Mouse (Mus musculus): ENCODE measurements around the gene Myf5. TPM values are rescaled to one million over a fixed set of nuclear protein-coding genes. Genes with fewer than 3 reads are reported as not detected.

The Myf5 gene
- total and polyA plus RNA-seq, 3 experiments = not detected

DNA sequence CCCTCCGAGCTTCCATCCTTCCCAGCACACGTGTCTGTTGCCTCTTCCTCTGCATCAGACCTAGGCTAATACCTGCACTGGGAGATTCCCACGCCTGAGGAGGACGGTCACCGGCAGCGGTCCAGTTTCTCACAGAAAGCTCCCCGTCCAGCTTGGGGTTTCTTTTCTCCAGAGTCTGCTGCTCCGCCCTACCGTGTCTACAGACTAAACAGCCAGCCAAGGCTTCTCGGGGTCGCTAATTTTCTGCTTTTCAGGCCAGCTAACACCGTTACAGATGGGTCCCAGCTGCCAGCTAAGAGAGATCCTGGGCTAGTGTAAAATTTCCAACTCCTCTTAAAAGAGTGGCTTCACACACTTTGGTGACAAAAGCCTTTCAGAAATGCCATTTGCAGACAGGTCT is 836 bp upstream of the Myf5 start:
- no peak for TF ChIP-seq MYC (IDR thresholded peaks at IDR 0.05; ENCODE audit: low read depth, low read length)
- no peak for TF ChIP-seq MXI1 (IDR thresholded peaks at IDR 0.05; ENCODE audit: low read depth, low read length)
- TF ChIP-seq RAD21 (IDR thresholded peaks at IDR 0.05; ENCODE audit: low read depth, low read length) = no peak
- TF ChIP-seq CTCF (conservative IDR thresholded peaks at IDR 0.05 in 1 of 2, IDR thresholded peaks at IDR 0.05 in 1 of 2; ENCODE audit: low read depth in 2 of 2, low read length in 2 of 2) = no peak
- no peak for TF ChIP-seq JUN (IDR thresholded peaks at IDR 0.05; ENCODE audit: insufficient read depth, low read depth, low read length)
- TF ChIP-seq ELF1 (IDR thresholded peaks at IDR 0.05; ENCODE audit: low read depth, low read length) = no peak
- no peak for TF ChIP-seq NRF1 (IDR thresholded peaks at IDR 0.05; ENCODE audit: low read depth, low read length)
- no peak for TF ChIP-seq ZKSCAN1 (IDR thresholded peaks at IDR 0.05; ENCODE audit: borderline replicate concordance, low read depth, low read length)
- no peak for TF ChIP-seq KAT2A (IDR thresholded peaks at IDR 0.05; ENCODE audit: insufficient replicate concordance, low read length)
- no peak for TF ChIP-seq MEF2A (IDR thresholded peaks at IDR 0.05; ENCODE audit: borderline replicate concordance, low read depth, low read length)
- TF ChIP-seq JUND (conservative IDR thresholded peaks at IDR 0.05; ENCODE audit: low read depth, low read length) = no peak
- no peak for TF ChIP-seq SMC3 (IDR thresholded peaks at IDR 0.05; ENCODE audit: low read depth, low read length)
- TF ChIP-seq MAZ (IDR thresholded peaks at IDR 0.05; ENCODE audit: low read depth, low read length) = no peak
- no peak for TF ChIP-seq HCFC1 (IDR thresholded peaks at IDR 0.05; ENCODE audit: low read depth, low read length)
- no peak for TF ChIP-seq ETS1 (conservative IDR thresholded peaks at IDR 0.05; ENCODE audit: low read depth, low read length)
- TF ChIP-seq PAX5 (IDR thresholded peaks at IDR 0.05; ENCODE audit: low read length) = no peak
- TF ChIP-seq ZMIZ1 (IDR thresholded peaks at IDR 0.05; ENCODE audit: low read depth, low read length) = no peak
- TF ChIP-seq CHD2 (IDR thresholded peaks at IDR 0.05; ENCODE audit: low read length) = no peak
- no peak overlapping the region for H3K9ac ChIP-seq (ENCODE audit: insufficient read depth, low read depth)
- dilution Hi-C loops (cut with MboI; ENCODE audit: extremely low pct_ligation_motif_present, extremely low pct_unique_long_range_greater_than_20kb, low sequenced_read_pairs) (no loop called here), in situ Hi-C loops (cut with MboI; ENCODE audit: low pct_ligation_motif_present, low pct_unique_long_range_greater_than_20kb, low sequenced_read_pairs) (no loop called here)
- no peaks in the 10 kb centered on the region for H3K79me2 ChIP-seq (replicated peaks; ENCODE audit: control insufficient read depth, extremely low read depth, insufficient read depth, poor library complexity, severe bottlenecking)
- H3K36me3 ChIP-seq (replicated peaks in 1 of 2; ENCODE audit: control insufficient read depth in 1 of 2, insufficient read depth in 1 of 2, low read length in 1 of 2) = no peaks in the 10 kb centered on the region
- H3K27me3 ChIP-seq (replicated peaks) = no peaks in the 10 kb centered on the region
- no peak overlapping the region for H3K4me3 ChIP-seq (replicated peaks in 1 of 3; ENCODE audit: low read depth in 2 of 3, low read length in 2 of 3, poor library complexity in 1 of 3)
- H3K4me1 ChIP-seq (ENCODE audit: control insufficient read depth in 1 of 2, insufficient read depth in 2 of 2) = no peaks in the 10 kb centered on the region
- H3K9me3 ChIP-seq (replicated peaks; ENCODE audit: low read length) = peaks cover 58% of the 10 kb centered on the region
- no peak overlapping the region for H3K27ac ChIP-seq (ENCODE audit: insufficient read depth, low read depth)
- no peak overlapping the region for H3K4me2 ChIP-seq (ENCODE audit: insufficient read depth, low read depth, poor library complexity, severe bottlenecking)
- DNase-seq (ENCODE audit: extremely low read depth) = no peak

DNA sequence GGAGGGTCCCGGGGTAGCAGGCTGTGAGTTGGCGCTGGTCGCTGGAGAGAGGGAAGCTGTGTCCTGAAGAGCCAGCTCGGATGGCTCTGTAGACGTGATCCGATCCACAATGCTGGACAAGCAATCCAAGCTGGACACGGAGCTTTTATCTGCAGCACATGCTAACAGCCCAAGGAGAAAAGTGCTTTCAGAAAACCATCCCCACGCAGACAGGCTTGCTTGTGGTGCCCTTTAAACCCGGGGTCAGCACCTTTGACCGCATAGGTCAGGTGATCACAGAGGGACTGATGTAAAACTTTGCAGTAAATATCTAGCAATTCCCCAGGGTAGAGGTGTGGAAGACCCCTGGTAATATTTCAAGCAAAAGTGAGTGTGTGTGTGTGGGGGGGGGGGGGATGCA is 1.9 kb downstream of the Myf5 start:
- Histone ChIP-seq H3K4me3 (replicated peaks in 1 of 3; ENCODE audit: low read depth in 2 of 3, low read length in 2 of 3, poor library complexity in 1 of 3) (no peak overlapping the region), H3K4me2 (ENCODE audit: insufficient read depth, low read depth, poor library complexity, severe bottlenecking) (no peak overlapping the region), H3K9me3 (replicated peaks; ENCODE audit: low read length) (peaks cover 51% of the 10 kb centered on the region), H3K79me2 (replicated peaks; ENCODE audit: control insufficient read depth, extremely low read depth, insufficient read depth, poor library complexity, severe bottlenecking) (no peaks in the 10 kb centered on the region), H3K27me3 (replicated peaks) (no peaks in the 10 kb centered on the region), H3K9ac (ENCODE audit: insufficient read depth, low read depth) (no peak overlapping the region), H3K27ac (ENCODE audit: insufficient read depth, low read depth) (no peak overlapping the region), H3K4me1 (ENCODE audit: control insufficient read depth in 1 of 2, insufficient read depth in 2 of 2) (no peaks in the 10 kb centered on the region), H3K36me3 (replicated peaks in 1 of 2; ENCODE audit: control insufficient read depth in 1 of 2, insufficient read depth in 1 of 2, low read length in 1 of 2) (no peaks in the 10 kb centered on the region)
- dilution Hi-C loops (cut with MboI; ENCODE audit: extremely low pct_ligation_motif_present, extremely low pct_unique_long_range_greater_than_20kb, low sequenced_read_pairs) (no loop called here), in situ Hi-C loops (cut with MboI; ENCODE audit: low pct_ligation_motif_present, low pct_unique_long_range_greater_than_20kb, low sequenced_read_pairs) (no loop called here)
- no peak for TF ChIP-seq IRF4 (IDR thresholded peaks at IDR 0.05; ENCODE audit: low read depth, low read length)
- no peak for TF ChIP-seq UBTF (IDR thresholded peaks at IDR 0.05; ENCODE audit: low read depth, low read length)
- TF ChIP-seq KAT2A (IDR thresholded peaks at IDR 0.05; ENCODE audit: insufficient replicate concordance, low read length) = no peak
- no peak for TF ChIP-seq MXI1 (IDR thresholded peaks at IDR 0.05; ENCODE audit: low read depth, low read length)
- TF ChIP-seq ETS1 (conservative IDR thresholded peaks at IDR 0.05; ENCODE audit: low read depth, low read length) = no peak
- no peak for TF ChIP-seq POLR2A (IDR thresholded peaks at IDR 0.05; ENCODE audit: low read depth, low read length)
- TF ChIP-seq GABPA (IDR thresholded peaks at IDR 0.05; ENCODE audit: insufficient replicate concordance, low read depth, low read length) = no peak
- TF ChIP-seq CTCF (conservative IDR thresholded peaks at IDR 0.05 in 1 of 2, IDR thresholded peaks at IDR 0.05 in 1 of 2; ENCODE audit: low read depth in 2 of 2, low read length in 2 of 2) = no peak
- TF ChIP-seq MAZ (IDR thresholded peaks at IDR 0.05; ENCODE audit: low read depth, low read length) = no peak
- TF ChIP-seq MAFK (IDR thresholded peaks at IDR 0.05; ENCODE audit: insufficient replicate concordance, low read length) = no peak
- no peak for TF ChIP-seq EP300 (IDR thresholded peaks at IDR 0.05; ENCODE audit: low read length)
- TF ChIP-seq TCF12 (IDR thresholded peaks at IDR 0.05; ENCODE audit: low read depth, low read length) = no peak
- TF ChIP-seq SMC3 (IDR thresholded peaks at IDR 0.05; ENCODE audit: low read depth, low read length) = no peak
- no peak for DNase-seq (ENCODE audit: extremely low read depth)

Data from CH12.LX (cell line).